Mouse (Mus musculus) T-cell, adult 2 months (primary cell): Measurements from ENCODE around the gene Atp2b4.

Source experiments
- DNase-seq: peaks from one replicate; pipeline ENCODE4 v3.0.0; 2022; ENCODE audit warnings: low spot score

Atp2b4 gene

DNA sequence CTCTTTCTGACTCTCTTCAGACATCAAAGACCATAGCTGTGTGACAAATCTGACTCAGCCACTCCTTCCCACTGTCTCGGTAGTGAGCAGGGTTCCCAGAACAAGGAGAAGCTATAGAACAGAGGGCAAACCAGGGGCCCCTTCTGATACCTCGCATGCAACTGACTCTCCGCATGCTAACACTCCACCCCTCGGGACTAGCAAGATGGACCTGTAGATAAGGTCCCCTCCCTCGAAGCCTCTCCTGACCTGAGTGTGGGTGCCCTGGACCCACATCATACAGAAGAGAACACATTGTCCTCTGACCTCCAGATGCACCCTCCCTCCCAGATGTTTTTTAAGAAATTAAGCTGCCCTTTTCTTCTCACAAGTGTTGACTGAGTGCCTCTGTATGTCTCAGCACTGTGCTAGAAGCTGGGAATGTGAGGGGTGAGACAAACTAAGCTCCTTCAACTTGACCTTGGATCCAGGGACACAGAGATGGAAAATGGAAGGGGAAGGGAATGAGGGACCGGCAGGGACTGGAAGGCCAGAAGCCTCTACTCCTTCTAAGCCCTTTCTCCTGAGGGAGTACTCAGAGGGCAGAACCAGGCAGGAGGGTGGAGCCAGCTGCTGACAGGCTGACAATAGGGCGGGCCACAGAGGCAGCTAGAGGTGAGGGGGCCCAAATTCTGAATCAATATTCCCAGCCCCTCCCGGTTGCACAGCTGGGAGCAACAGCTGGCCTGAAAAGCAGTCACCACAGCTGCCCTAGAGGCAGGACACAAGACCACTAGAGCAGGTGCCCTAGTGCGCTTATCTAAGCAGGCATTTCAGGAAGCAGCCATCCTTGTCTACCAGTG lies 2.6 kb downstream of the Atp2b4 start:
- no peak for DNase-seq

DNA sequence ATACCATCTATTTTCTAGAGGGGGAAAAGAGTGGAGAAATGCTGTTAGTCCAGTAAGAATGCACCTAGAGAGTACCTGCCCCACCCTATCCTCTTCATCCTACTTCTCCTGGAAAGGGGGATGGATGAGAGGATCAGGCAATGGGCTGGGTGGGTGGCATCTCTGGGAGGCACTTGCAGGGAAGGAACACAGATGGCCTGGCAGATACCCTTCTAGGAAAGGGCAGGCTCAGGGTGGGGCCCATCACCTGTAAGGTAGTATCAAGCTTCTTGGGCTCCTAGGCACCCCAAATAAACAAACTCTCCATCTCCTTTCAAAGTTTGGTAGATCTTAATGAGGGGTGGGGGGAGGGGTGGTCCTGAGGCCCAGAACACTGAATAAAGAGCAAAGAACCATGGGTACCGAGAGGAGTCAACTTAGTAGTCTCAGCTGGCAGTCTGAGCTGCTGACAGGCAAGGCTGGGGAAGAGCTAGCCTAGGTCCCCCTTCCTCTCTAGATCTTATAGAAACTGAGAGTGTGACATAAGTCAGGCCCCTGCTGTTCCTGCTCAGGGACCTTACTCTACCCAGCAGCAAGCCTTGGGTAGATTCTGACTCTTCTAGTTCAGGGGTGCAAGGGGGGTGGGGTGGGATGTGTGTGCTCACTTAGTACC lies 3.4 kb downstream of the Atp2b4 start:
- DNase-seq = no peak

GRCm38 (mm10) chr1:133793646-133794045 lies 7.2 kb downstream of the Atp2b4 start:
- DNase-seq = no peak

DNA sequence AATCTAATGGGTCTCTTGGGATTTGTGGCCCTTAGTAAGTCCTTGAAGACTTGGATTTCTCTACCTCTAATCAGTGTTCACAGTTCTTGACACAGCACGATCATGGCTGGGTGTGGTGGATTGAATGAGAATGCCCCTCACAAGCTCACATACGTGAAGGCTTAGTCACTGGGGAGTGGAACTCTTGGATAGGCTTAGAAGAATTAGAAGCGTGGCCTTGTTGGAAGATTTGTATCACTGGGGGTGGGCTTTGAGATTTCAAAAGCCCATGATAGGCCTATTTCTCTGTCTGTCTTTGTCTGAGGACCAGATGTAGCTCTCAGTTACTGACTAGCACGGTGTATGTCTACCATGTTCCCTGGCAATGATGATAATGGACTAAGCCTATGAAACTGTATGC lies 10.8 kb downstream of the Atp2b4 start:
- no peak for DNase-seq

- DNase-seq = no peak
These were observed 12.0 kb downstream of the Atp2b4 start for GRCm38 (mm10) chr1:133788864-133789263.

DNA sequence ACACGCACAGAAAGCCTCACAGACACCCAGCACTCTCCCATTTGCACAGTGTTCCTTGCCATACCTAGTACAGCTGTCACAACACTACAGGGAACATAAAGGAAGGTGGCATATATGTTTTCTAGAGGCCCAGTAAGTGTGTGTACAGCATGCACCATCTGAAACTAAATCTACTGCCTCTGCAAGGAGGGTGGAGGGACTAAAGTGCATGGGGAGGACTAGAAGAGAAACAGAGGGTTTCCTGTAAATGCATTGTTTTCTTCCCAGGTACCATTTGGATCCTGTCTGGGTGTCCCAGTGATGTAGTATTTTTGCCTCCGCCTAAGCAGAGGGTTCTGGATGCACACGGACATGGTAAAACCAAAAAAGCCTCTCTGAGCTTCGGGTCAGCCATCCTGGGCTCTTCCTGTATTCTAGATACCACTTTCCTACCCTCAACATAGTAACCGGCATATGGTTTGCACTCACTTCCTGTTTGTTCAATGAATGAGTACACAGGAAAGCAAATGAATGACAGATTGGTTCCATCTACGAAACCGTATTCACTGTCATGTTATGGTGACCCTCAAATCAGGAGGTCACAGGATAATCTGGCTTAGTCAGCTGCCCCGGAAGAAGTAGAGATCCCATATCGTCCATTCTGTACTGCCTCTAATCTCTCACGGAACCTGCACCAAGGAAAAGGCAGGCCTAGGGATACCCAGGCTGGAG lies 13.2 kb downstream of the Atp2b4 start:
- DNase-seq = no peak

GRCm38 (mm10) chr1:133784621-133785020 lies 16.2 kb downstream of the Atp2b4 start:
- DNase-seq = no peak

- no peak for DNase-seq
These were observed 19.3 kb downstream of the Atp2b4 start for GRCm38 (mm10) chr1:133781531-133781930.

- no peak for DNase-seq
These were observed 21.8 kb downstream of the Atp2b4 start for GRCm38 (mm10) chr1:133779043-133779442.

- no peak for DNase-seq
These were observed 23.1 kb downstream of the Atp2b4 start for GRCm38 (mm10) chr1:133777651-133778231.

DNA sequence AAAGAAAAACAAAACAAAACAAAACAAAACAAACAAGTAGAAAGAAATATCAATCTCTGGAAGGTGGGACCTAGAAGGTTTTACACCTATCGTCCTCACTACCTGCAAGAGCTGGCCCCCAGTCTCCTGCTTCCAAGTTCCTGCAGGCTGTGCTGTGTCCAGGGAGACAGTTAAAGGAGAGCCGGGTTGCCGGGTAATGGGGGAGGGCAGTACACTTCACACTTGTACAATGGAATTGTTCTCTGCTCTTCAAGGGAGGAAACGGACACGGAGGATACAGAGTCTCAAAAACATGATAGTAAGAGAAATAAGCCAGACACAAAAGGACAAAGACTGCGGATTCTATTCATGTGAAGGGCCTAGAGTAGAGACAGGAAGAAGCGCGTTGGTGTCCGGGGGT lies 28.3 kb downstream of the Atp2b4 start:
- no peak for DNase-seq

DNA sequence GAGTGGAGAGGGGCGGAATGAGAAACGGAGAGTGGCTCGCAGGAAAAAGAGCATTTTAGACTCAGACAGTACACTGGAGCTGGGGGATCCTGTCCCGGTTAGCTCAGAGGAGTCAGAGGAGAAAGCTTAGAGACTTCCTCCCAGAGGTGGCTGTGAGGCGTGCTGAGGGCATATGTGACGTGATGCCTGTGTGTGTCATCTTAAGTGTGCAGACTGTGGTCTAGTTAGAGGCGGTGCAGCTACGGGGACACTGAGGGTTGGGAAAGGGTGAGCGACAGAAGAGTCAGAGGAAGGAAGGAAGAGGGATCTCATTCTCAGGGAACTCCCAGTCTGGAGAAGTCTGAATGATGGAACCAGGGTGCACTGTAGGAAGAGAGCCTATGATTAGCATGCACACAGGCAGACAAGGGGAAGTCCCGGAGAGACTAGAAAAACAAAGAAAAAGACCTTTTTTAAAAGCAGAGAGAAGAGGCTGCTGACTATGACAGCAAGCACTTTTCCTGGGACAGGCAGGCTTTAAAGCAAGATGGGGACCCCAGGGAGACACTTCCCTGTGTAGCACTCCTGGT lies 28.9 kb downstream of the Atp2b4 start:
- peak; percentile 25 for DNase-seq

GRCm38 (mm10) chr1:133767994-133768393 lies 32.8 kb downstream of the Atp2b4 start:
- no peak for DNase-seq

DNA sequence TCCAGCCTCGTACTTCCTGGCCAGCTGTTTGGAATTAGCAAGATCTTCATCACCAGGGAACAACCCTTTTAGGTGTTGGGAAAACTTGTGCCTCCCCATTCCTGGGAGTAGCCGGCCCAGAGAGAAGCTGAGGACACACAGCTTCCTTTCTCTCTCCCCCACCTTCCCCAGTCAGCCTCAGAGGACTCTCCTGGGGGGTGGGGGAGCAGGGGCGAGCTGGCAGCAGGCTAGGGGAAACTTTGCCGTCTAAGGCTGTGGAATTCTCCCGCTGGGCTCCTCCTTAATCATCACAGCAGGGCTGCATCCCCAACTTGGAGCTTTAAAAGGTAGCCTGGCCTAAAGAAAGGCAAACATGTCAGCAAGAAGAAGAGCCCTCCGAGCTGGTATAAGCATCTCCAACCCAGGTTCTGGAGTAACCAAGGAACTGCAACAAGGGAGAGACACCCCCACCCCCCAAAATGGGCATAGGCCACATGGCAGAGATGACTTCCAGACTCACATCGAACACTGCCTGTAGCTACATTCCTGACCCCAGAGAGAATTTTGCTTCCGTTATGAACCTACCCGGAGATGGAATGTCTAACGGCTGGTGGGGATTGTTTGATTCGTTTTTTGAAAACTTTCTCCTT lies 33.8 kb downstream of the Atp2b4 start:
- no peak for DNase-seq

DNA sequence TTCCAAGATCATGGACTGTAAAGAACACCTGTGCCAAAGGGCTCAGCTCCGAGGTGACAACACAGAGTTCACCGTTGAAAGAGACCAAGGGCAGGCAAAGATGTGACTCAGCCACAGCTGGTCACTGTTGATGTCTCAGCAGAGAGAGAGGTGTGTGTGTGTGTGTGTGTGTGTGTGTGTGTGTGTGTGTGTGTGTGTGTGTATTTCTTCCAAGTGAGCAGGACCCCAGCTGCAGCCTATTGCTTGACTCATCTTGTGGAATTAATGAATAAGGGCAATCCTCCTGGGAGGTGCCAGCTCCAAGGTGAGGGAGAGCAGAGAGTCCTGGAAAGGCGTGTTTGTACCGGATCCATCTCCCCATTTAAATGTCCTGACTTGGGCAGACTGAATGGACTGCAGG lies 35.5 kb downstream of the Atp2b4 start:
- no peak for DNase-seq

DNA sequence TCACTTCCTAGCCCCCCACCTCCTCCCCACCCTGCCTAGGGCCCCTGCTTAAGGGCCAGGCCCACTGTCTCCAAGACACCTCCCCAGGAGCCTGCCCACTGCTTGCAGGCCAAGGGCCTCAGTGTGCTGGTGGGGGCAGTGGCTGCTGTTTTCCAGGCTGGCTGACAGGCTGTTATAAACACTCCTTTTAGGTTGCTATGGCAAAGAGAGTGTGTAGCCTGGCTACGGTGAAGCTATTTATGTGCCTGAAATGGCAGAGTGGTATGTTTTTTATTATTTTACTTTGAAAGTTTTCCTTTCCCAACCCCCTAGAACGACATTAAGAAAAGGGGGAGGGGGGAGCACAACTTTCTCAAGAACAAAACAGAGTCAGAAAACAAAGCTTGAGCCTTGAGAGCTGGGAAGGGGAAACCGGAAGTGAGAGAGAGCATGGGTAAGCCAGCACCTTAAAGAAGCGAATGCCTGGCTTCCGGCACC lies 37.9 kb downstream of the Atp2b4 start:
- no peak for DNase-seq

GRCm38 (mm10) chr1:133761278-133761677 lies 39.6 kb downstream of the Atp2b4 start:
- no peak for DNase-seq

DNA sequence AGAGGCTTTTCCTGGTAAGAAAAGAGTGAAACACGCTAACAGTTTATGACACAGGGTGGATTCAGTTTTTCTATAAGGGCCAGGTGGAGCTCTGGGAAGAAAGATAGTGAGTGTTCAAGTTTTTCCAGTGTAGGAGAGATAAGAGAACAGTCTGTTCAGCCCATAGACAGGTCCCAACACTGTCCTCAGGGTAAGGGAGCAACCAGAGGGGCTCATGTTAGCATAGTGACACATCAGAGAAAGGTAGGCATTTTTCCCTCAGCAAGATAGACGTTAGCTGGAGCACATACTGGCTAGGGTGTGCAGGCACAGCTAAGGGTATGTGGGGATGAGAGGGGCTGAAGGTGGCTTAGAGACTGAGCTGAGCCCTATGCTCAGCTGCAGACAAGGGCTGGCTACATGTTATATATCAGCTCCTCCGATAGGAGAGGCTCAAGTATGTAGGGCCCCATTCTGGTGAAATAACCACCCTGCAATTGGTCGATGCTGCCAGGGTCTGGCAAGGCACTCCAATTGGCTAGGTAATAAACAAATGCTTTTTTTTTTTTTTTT lies 46.4 kb downstream of the Atp2b4 start:
- DNase-seq = no peak

DNA sequence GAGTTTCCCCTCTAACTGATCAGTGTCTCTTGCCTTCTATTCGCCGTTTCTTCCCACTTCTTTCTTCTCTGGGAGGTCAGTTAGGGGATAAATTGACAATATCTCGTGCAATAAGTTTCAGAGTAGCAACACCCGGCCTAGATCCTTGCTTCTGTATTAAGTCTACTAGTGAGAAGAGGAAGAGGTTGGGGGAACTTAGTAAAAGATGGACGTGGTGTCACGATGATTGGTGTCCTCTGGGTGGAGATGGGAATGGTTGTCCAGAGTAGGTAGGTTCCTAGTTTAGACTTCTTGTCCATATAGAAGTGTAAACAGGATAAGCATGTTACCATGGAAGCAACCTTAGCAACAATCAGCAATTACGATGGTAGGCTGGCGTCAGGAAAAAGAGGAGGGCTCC lies 47.5 kb downstream of the Atp2b4 start:
- no peak for DNase-seq

DNA sequence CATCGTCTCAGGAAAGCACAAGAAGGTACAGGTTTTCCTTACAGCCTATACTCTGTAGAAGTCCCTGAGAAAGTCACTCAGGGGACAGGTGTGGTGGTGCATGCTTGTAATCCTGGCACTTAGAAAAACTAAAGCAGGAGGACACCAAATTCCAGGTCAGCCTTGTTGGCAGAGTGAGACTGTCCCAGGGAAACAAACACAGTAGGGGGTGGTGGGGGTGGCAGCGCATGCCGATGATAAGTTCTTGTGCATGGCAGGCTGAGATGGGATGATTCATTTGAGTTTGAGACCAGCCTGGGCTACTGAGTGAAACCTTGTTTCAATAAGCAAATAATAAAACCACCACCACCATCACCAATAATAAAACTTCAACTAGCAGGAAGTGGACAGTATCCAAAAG lies 49.2 kb downstream of the Atp2b4 start:
- DNase-seq = no peak

DNA sequence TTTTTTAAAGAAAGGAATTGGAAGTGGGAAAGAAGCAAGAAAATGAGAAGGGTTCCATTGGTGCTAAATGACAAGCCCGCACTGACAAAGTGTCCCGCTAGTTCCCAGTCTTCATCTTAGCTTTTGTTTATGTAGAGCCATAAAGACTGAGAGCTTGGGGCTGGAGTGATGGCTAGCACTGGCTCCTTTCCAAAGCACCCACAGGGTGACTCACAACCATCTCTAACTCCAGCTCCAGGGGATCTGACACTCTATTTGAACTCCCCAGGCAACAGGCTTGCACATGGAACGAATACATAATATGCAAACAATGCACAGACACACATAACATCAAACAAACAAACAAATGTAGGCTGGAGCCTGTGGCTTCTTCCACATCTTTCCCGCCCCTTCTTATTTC lies 50.9 kb downstream of the Atp2b4 start:
- no peak for DNase-seq
